Mouse (Mus musculus): Measurements from ENCODE around the gene Kdr. TPM values are rescaled to one million over a fixed set of nuclear protein-coding genes. Genes with fewer than 3 reads are reported as not detected.

Kdr gene
- polyA plus RNA-seq, 1 experiment from 2014 or later, result 18.4 TPM

DNA sequence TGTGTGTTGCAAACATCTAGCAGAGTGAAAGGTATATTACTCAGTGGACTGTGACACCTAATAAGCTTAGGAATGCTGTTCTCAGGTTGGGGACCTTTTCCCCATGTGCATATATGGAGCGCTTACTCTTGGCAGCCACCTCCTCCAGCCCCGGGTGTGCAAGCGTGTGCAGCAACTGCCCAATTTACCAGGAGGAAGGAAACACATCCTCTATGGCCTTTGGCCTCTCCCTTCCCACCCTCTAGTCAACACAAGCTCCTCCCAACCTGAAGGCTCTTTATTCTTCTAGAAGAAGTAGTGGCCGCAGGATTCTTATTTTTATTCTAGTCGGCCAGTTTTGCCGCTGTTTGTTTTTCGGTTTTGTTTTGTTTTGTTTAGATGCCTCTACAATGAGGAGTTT, 60.1 kb downstream of the Kdr start:
- Histone ChIP-seq H3K27me3 (ENCODE audit: control insufficient read depth, insufficient read depth, low read length) (no peaks in the 10 kb centered on the region), H3K36me3 (ENCODE audit: control insufficient read depth, insufficient read depth, low read length) (no peaks in the 10 kb centered on the region), H3K4me3 (ENCODE audit: low read depth, low read length) (no peak overlapping the region), H3K4me1 (ENCODE audit: control insufficient read depth, insufficient read depth, low read length) (no peaks in the 10 kb centered on the region), H3K27ac (replicated peaks; ENCODE audit: low read depth, low read length) (no peak overlapping the region), H3K9me3 (ENCODE audit: control insufficient read depth, low read length) (no peaks in the 10 kb centered on the region), H3K4me2 (ENCODE audit: low read depth, severe bottlenecking) (no peak overlapping the region), H3K9ac (ENCODE audit: low read length) (no peak overlapping the region)
- ATAC-seq (ENCODE audit: insufficient number of reproducible peaks, low FRiP score, low TSS enrichment, low read depth), result no peak
- 89% methylated on average over 7 of the region's 7 CpGs for WGBS
- no peak for DNase-seq (ENCODE audit: low spot score)

DNA sequence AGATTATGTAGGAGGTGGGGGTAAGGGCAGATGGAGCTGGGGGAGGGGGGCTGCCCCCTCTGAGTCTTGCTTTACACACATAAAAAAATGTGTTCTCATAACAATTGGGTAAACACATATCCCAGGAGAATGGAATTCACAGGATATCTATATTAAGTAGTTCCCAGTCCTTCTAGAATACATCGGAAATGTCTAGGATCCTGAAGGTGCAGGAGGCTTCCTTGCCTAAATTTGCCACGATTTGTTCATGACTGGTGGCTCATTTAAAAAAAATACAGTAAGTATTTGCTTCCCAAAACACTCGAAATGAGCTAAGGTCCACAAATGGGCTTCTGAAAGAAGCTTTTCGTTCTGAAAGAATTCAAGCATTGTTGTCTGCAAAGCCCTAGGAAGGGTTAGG, 61.0 kb downstream of the Kdr start:
- H3K4me1 ChIP-seq (ENCODE audit: control insufficient read depth, insufficient read depth, low read length), result no peaks in the 10 kb centered on the region
- 83% methylated on average over 4 of the region's 4 CpGs for WGBS
- H3K27ac ChIP-seq (replicated peaks; ENCODE audit: low read depth, low read length), result no peak overlapping the region; the same call in 1 of the 2 replicates
- no peaks in the 10 kb centered on the region for H3K36me3 ChIP-seq (ENCODE audit: control insufficient read depth, insufficient read depth, low read length)
- no peak overlapping the region for H3K4me2 ChIP-seq (ENCODE audit: low read depth, severe bottlenecking)
- no peak for DNase-seq (ENCODE audit: low spot score)
- H3K9me3 ChIP-seq (ENCODE audit: control insufficient read depth, low read length), result no peaks in the 10 kb centered on the region
- no peak for ATAC-seq (ENCODE audit: insufficient number of reproducible peaks, low FRiP score, low TSS enrichment, low read depth)
- no peaks in the 10 kb centered on the region for H3K27me3 ChIP-seq (ENCODE audit: control insufficient read depth, insufficient read depth, low read length)
- H3K4me3 ChIP-seq (ENCODE audit: low read depth, low read length), result no peak overlapping the region
- no peak overlapping the region for H3K9ac ChIP-seq (ENCODE audit: low read length)

DNA sequence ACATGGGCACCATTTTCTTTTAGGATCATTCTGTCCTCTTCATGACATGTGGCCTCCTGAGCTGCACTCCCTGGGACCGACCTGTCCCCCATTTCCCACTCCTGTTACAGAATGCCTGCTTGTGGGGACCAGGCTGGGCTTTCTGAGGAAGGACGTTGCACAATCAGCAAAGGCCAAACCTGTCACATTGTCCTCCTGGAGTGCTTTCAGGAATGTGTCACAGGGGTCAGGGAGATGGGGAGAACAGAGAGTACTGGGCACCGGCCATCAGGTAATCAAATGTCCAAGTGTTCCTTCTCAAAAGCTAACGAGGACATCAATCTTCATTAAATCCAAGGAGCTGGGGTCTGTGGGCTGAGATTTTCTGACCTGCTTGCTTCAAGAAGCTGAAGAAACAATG, 72.2 kb downstream of the Kdr start:
- ATAC-seq (ENCODE audit: insufficient number of reproducible peaks, low FRiP score, low TSS enrichment, low read depth) (no peak), DNase-seq (ENCODE audit: low spot score) (no peak)
- Histone ChIP-seq H3K27ac (replicated peaks; ENCODE audit: low read depth, low read length) (no peak overlapping the region), H3K27me3 (ENCODE audit: control insufficient read depth, insufficient read depth, low read length) (no peaks in the 10 kb centered on the region), H3K36me3 (ENCODE audit: control insufficient read depth, insufficient read depth, low read length) (no peaks in the 10 kb centered on the region), H3K4me1 (ENCODE audit: control insufficient read depth, insufficient read depth, low read length) (no peaks in the 10 kb centered on the region), H3K4me2 (ENCODE audit: low read depth, severe bottlenecking) (no peak overlapping the region), H3K9me3 (ENCODE audit: control insufficient read depth, low read length) (no peaks in the 10 kb centered on the region), H3K4me3 (ENCODE audit: low read depth, low read length) (no peak overlapping the region), H3K9ac (ENCODE audit: low read length) (no peak overlapping the region)
- 38% methylated on average over 4 of the region's 4 CpGs for WGBS

DNA sequence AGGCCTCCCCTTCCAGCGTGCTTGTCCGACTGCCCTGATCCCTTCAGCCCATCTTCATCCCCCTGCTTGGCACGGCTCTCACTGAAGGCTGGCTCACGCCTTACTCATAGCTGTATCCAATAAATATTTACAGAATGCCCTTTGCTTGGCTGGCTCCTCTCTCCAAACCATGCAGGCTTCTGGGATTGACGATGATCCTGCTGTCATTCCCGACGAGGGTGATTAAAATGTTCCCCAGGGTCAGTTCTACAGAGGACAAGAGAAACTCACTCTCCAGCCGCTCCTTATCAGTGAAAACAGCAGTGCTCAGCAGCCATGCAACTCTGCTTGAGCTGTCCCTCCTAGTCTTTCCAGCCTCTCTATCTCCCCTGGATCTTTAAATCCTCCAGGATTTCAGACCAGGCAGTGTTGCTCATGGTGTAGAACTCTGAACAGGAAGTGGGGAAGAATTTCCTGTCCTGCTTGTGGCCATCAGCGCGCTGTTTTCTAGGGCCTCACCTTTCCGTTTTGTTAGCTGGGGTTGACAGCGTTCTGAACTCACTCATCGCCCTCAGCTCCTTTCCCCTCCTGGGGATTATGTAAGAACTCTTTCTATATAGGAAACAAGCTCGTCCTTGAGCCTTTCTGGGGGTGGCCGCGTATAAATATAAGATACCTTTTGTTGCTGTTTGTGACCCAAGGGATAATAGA, 77.9 kb downstream of the Kdr start:
- no peak overlapping the region for H3K9ac ChIP-seq (ENCODE audit: low read length)
- no peaks in the 10 kb centered on the region for H3K36me3 ChIP-seq (ENCODE audit: control insufficient read depth, insufficient read depth, low read length)
- WGBS, result 66% methylated on average over 16 of the region's 16 CpGs
- H3K4me3 ChIP-seq (ENCODE audit: low read depth, low read length), result no peak overlapping the region
- no peaks in the 10 kb centered on the region for H3K9me3 ChIP-seq (ENCODE audit: control insufficient read depth, low read length)
- no peaks in the 10 kb centered on the region for H3K27me3 ChIP-seq (ENCODE audit: control insufficient read depth, insufficient read depth, low read length)
- no peak overlapping the region for H3K4me2 ChIP-seq (ENCODE audit: low read depth, severe bottlenecking)
- DNase-seq (ENCODE audit: low spot score) (no peak), ATAC-seq (ENCODE audit: insufficient number of reproducible peaks, low FRiP score, low TSS enrichment, low read depth) (no peak)
- H3K4me1 ChIP-seq (ENCODE audit: control insufficient read depth, insufficient read depth, low read length), result no peaks in the 10 kb centered on the region
- no peak overlapping the region for H3K27ac ChIP-seq (replicated peaks; ENCODE audit: low read depth, low read length)

DNA sequence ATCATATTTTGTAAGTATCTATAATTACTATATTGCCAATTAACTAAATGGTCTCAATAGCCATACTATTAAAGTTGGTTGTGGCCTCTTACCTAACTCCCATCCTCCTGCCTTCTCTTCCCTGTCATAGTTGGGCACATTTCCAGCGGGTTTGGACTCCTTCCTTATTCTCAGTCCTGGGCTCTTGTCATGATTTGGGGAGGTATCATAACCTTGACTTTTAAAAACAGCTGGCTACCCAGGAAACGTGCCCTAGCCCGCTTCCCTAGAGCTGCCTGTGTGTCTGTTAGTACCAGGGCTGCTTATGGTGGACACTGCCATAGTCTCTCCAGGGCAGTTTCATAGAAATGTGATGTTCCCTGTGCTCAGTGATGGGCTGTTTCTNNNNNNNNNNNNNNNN, 82.9 kb downstream of the Kdr start:
- no peaks in the 10 kb centered on the region for H3K36me3 ChIP-seq (ENCODE audit: control insufficient read depth, insufficient read depth, low read length)
- no peak overlapping the region for H3K9ac ChIP-seq (ENCODE audit: low read length)
- H3K4me3 ChIP-seq (ENCODE audit: low read depth, low read length), result no peak overlapping the region
- ATAC-seq (ENCODE audit: insufficient number of reproducible peaks, low FRiP score, low TSS enrichment, low read depth) (no peak), DNase-seq (ENCODE audit: low spot score) (no peak)
- WGBS, result 84% methylated on average over 3 of the region's 3 CpGs
- no peaks in the 10 kb centered on the region for H3K4me1 ChIP-seq (ENCODE audit: control insufficient read depth, insufficient read depth, low read length)
- no peak overlapping the region for H3K27ac ChIP-seq (replicated peaks; ENCODE audit: low read depth, low read length)
- H3K4me2 ChIP-seq (ENCODE audit: low read depth, severe bottlenecking), result no peak overlapping the region
- H3K9me3 ChIP-seq (ENCODE audit: control insufficient read depth, low read length), result no peaks in the 10 kb centered on the region
- no peaks in the 10 kb centered on the region for H3K27me3 ChIP-seq (ENCODE audit: control insufficient read depth, insufficient read depth, low read length)

DNA sequence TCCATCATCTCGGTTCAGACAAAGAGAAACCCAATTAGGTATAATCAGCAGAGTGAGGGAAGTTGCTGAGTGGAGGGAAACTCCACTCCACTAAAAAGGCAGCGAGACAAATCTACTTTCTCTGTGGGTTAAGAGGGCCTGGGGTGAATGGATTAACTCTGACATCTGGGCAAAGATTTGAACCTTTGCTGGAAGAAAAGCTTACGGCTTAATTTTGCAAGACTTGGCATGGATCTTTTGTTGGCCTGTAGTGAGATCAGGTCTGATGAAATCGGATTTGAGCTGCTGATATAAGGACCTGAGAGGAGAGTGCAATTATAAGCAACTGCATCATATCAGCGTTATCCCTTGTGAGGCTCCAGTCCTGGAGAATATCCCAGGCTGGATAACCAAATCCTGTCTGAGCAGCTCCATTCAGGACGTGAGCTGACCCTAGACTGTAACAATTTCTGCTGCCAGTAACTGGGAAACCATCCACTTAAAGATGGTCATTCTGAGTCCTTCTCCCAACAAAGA, 85.2 kb downstream of the Kdr start:
- 69% methylated on average over 6 of the region's 6 CpGs for WGBS

More for the DNA sequence above, 85.2 kb downstream of the Kdr start:
- Histone ChIP-seq H3K9me3 (ENCODE audit: control insufficient read depth, low read length) (no peaks in the 10 kb centered on the region), H3K9ac (ENCODE audit: low read length) (no peak overlapping the region), H3K4me2 (ENCODE audit: low read depth, severe bottlenecking) (no peak overlapping the region), H3K4me3 (ENCODE audit: low read depth, low read length) (no peak overlapping the region), H3K27ac (replicated peaks; ENCODE audit: low read depth, low read length) (no peak overlapping the region), H3K4me1 (ENCODE audit: control insufficient read depth, insufficient read depth, low read length) (no peaks in the 10 kb centered on the region), H3K27me3 (ENCODE audit: control insufficient read depth, insufficient read depth, low read length) (no peaks in the 10 kb centered on the region), H3K36me3 (ENCODE audit: control insufficient read depth, insufficient read depth, low read length) (no peaks in the 10 kb centered on the region)
- DNase-seq (ENCODE audit: low spot score) (no peak), ATAC-seq (ENCODE audit: insufficient number of reproducible peaks, low FRiP score, low TSS enrichment, low read depth) (no peak)

Small RNA genes within 50 kb of the gene (microRNA-seq; reads per million reads assigned to microRNA genes)
- gene Gm25374, result not detected

Other genes with a start within 250 kb of the Kdr start
- gene Srd5a3, start 161.8 kb upstream of the Kdr start, polyA plus RNA-seq (2014; fragmentation: Nextera tagmentation; extraction: Ambion mirVana), result 21.5 and 21.8 TPM in 2 replicates
- gene Tmem165, start 205.4 kb upstream of the Kdr start, polyA plus RNA-seq (2014; fragmentation: Nextera tagmentation; extraction: Ambion mirVana), result 98.6 and 103 TPM in 2 replicates

Measured in limb, embryonic 11.5 days (tissue).